Mouse (Mus musculus) hindbrain, postnatal 0 days (tissue): ENCODE results near the gene Slc7a3. TPM values are rescaled to one million over a fixed set of nuclear protein-coding genes. Genes with fewer than 3 reads are reported as not detected.

Experiments
- ATAC-seq: fragments of 200-750 bp; cut with Nextera tagmentation; 2 replicates; pipeline ENCODE4 v1.8.0; 2017; ENCODE audit warnings: mild to moderate bottlenecking, moderate TSS enrichment, moderate library complexity
- DNase-seq: peaks from one replicate; pipeline ENCODE4 v3.0.0-alpha.2; 2015; ENCODE audit warnings: low spot score
- H3K27ac ChIP-seq: fragments of 300-500 bp; sonication (generic); 2 replicates; pipeline ENCODE4 v1.5.1; 2014; ENCODE audit warnings: mild to moderate bottlenecking
- H3K27me3 ChIP-seq: fragments of 300-500 bp; sonication (generic); 2 replicates; pipeline ENCODE4 v1.6.1; 2014; ENCODE audit warnings: low read length, mixed read lengths; ENCODE audit not compliant: insufficient read depth
- H3K36me3 ChIP-seq: fragments of 300-500 bp; sonication (generic); 2 replicates; pipeline ENCODE4 v1.6.1; 2014; ENCODE audit warnings: low read length, mixed read lengths; ENCODE audit not compliant: insufficient read depth
- H3K4me1 ChIP-seq: fragments of 300-500 bp; sonication (generic); 2 replicates; pipeline ENCODE4 v1.6.1; 2014; ENCODE audit warnings: antibody characterized with exemption, low read length, mixed read lengths; ENCODE audit not compliant: insufficient read depth
- H3K4me2 ChIP-seq: fragments of 300-500 bp; sonication (generic); 2 replicates; pipeline ENCODE4 v1.6.1; 2014; ENCODE audit warnings: low read depth, mild to moderate bottlenecking, low read length, moderate library complexity, mixed read lengths
- H3K4me3 ChIP-seq: fragments of 300-500 bp; sonication (generic); 2 replicates; pipeline ENCODE4 v1.5.1; 2014; ENCODE audit warnings: low read length
- H3K9ac ChIP-seq: fragments of 300-500 bp; sonication (generic); replicated peaks from 2 replicates; pipeline ENCODE4 v1.6.1; 2014; ENCODE audit warnings: mild to moderate bottlenecking, low read length, moderate library complexity, mixed read lengths
- H3K9me3 ChIP-seq: fragments of 300-500 bp; sonication (generic); 2 replicates; pipeline ENCODE4 v1.6.1; 2016; ENCODE audit warnings: low read length, mixed read lengths
- CTCF ChIP-seq: IDR thresholded peaks from 2 replicates; pipeline ENCODE4 v1.5.1; 2016; ENCODE audit warnings: antibody characterized with exemption, control low read depth, low read depth
- WGBS: fragments of 180-500 bp; shearing (Covaris S2); extraction: QIAGEN DNeasy Blood & Tissue Kit; methylation state at CpG from one replicate; pipeline ENCODE4 v1.1.7; 2014; 5-methylcytosine and 5-hydroxymethylcytosine counted together
- polyA plus RNA-seq: library from polyadenylated mRNA; unstranded; fragments of >200 nt; fragmentation: Nextera tagmentation; extraction: Ambion mirVana; gene quantifications from 2 replicates; pipeline ENCODE4 v1.2.1, GENCODE M21; 2015
- total RNA-seq: library from RNA; depleted of rRNA; stranded (reverse); fragments of >200 nt; gene quantifications from 2 replicates; pipeline ENCODE4 v1.2.3, GENCODE M21; 2014; rRNA removed

The Slc7a3 gene
- total and polyA plus RNA-seq, 2 experiments from 2014 or later, result 20.1 to 24.8 TPM

DNA sequence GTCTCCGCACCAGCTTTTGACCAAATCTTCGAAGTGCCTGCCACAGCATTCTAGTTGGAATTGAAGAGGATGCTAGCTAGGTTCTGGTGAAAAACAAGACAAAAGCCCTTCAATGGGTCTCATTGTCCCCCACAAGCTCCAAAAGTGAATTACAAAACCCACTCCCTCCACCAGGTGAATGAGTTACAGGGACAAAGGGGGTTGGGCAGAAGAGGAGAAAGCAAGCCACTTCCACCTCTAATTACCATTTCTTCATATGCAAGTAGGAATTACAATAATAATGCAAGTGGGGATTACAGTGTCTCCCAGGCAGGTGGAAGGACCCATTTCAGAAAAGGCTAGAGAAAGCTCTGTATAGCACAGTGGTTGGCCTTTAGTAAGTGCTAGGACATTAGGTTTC lies 1.6 kb downstream of the Slc7a3 start:
- H3K9me3 ChIP-seq, result no peaks in the 10 kb centered on the region
- no peaks in the 10 kb centered on the region for H3K36me3 ChIP-seq
- no peak overlapping the region for H3K27ac ChIP-seq
- H3K4me1 ChIP-seq, result no peaks in the 10 kb centered on the region
- DNase-seq (no peak), ATAC-seq (no peak)
- H3K4me3 ChIP-seq, result 0 out of 2 replicates have a peak overlapping the region, but pooled peaks have one; percentile 37
- H3K27me3 ChIP-seq, result no peaks in the 10 kb centered on the region
- peak overlapping the region; percentile 59 for H3K4me2 ChIP-seq
- WGBS, result 67% methylated on average over 2 of the region's 2 CpGs
- no peak overlapping the region for H3K9ac ChIP-seq
- TF ChIP-seq CTCF, result no peak

DNA sequence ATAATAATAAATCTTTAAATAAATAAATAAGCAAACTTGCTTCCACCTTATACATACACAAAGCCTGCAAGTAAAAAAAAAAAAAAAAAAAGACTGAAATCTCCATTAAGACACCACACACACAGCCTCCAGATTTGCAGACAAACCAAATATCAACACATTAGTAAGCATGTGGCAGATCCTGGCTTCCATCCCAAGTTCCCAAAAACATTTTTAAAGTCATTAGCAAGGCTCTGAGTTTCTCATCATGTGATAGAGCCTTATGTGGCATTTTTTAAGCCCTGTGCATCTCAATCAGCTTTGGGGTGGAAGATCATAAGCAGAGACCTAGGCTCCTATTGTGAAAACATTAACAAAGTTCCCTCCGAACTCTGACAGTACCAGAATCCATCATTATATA lies 20.6 kb downstream of the Slc7a3 start:
- WGBS, result 75% methylated on average over 1 of the region's 1 CpGs
- no peak for TF ChIP-seq CTCF
- Histone ChIP-seq H3K9me3 (no peaks in the 10 kb centered on the region), H3K27me3 (no peaks in the 10 kb centered on the region), H3K27ac (no peak overlapping the region), H3K9ac (no peak overlapping the region), H3K4me3 (no peak overlapping the region), H3K4me2 (no peak overlapping the region), H3K36me3 (no peaks in the 10 kb centered on the region), H3K4me1 (no peaks in the 10 kb centered on the region)
- DNase-seq (no peak), ATAC-seq (no peak)

DNA sequence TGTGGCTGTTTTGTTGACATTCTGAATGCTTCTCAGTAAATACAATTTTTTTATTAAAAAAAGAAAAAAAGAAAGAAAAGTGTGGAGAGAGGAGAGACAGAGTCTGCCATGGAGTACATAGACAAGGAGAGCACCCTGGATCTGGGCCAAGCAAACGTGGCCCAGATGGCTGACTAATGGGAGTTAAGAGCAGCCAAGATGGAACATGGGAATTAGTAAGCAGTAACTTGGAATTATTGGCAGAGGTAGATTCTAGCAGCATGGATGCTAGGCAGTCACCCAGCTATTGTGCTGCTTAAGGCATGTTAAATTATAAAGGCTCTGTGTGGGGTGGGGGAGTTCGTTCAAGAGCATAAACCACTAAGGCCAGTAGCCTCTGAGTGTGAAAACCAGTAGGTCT lies 22.3 kb downstream of the Slc7a3 start:
- ATAC-seq (no peak), DNase-seq (peak; percentile 15)
- no peak for TF ChIP-seq CTCF

DNA sequence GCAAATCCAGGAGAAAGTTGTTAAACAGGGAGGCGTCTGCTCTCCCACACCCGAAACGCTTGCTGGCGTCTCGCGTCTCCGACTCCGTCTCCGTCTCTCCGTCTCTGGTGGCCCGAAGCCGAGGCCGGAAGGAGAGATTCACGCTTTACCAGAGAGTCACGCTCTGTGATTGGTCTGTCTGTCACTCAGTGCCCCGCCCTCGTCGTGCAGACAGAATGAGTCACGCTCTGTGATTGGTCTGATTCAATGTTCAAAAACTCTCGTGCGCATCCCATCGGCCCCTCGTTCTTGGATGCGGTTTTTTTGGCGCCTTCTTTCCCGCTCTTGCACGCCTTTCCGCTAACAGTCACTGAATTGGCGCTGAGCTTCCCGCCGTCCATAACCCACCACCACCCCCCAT lies 26.3 kb downstream of the Slc7a3 start, which contains the start of gene Tex11:
Gene Tex11 (minus strand): TSS at position 127 of the 400 bp plus-strand sequence.
- no peak within 1 kb of the TSS for H3K4me2 ChIP-seq
- H3K9ac ChIP-seq, result no peak within 1 kb of the TSS
- H3K27me3 ChIP-seq, result no peaks in the 10 kb centered on the region
- H3K36me3 ChIP-seq, result no peaks in the 10 kb centered on the region
- ATAC-seq (no peak), DNase-seq (no peak)
- no peaks in the 10 kb centered on the region for H3K9me3 ChIP-seq
- H3K4me1 ChIP-seq, result no peaks in the 10 kb centered on the region
- no peak for TF ChIP-seq CTCF
- H3K4me3 ChIP-seq, result no peak within 1 kb of the TSS
- WGBS, result 90% methylated on average over 31 of the region's 31 CpGs
- H3K27ac ChIP-seq, result no peak within 1 kb of the TSS

More for the DNA sequence above, 22.3 kb downstream of the Slc7a3 start:
- H3K27me3 ChIP-seq, result no peaks in the 10 kb centered on the region
- H3K4me3 ChIP-seq, result no peak overlapping the region
- H3K4me2 ChIP-seq, result no peak overlapping the region
- no peaks in the 10 kb centered on the region for H3K9me3 ChIP-seq
- H3K27ac ChIP-seq, result no peak overlapping the region
- no peaks in the 10 kb centered on the region for H3K36me3 ChIP-seq
- 47% methylated on average over 2 of the region's 2 CpGs for whole genome bisulfite sequencing
- H3K9ac ChIP-seq, result no peak overlapping the region
- no peaks in the 10 kb centered on the region for H3K4me1 ChIP-seq

Other genes with a start within 250 kb of the Slc7a3 start
- gene Tex11, start 26.4 kb downstream of the Slc7a3 start, total RNA-seq, result not detected in 2 replicates
- gene Tex11, start 26.4 kb downstream of the Slc7a3 start, polyA plus RNA-seq, result 0.09 TPM in 1 of 2 replicates, not detected in the other
- gene Snx12, start 136.5 kb upstream of the Slc7a3 start, total RNA-seq, result 38.0 and 42.6 TPM in 2 replicates
- gene Snx12, start 136.5 kb upstream of the Slc7a3 start, polyA plus RNA-seq, result 32.0 and 37.3 TPM in 2 replicates
- gene Foxo4, start 168.5 kb upstream of the Slc7a3 start, total RNA-seq, result 16.9 and 21.4 TPM in 2 replicates
- gene Foxo4, start 168.5 kb upstream of the Slc7a3 start, polyA plus RNA-seq, result 0.63 and 0.93 TPM in 2 replicates
- gene Gm614, start 178.0 kb upstream of the Slc7a3 start, total RNA-seq, result not detected in 2 replicates
- gene Gm614, start 178.0 kb upstream of the Slc7a3 start, polyA plus RNA-seq, result not detected in 2 replicates
- gene Il2rg, start 182.2 kb upstream of the Slc7a3 start, total RNA-seq, result 1.7 and 2.7 TPM in 2 replicates
- gene Il2rg, start 182.2 kb upstream of the Slc7a3 start, polyA plus RNA-seq, result 5.1 and 5.8 TPM in 2 replicates
- not detected in 2 replicates for gene Gm20489, start 183.0 kb upstream of the Slc7a3 start, total RNA-seq
- gene Gm20489, start 183.0 kb upstream of the Slc7a3 start, polyA plus RNA-seq, result not detected in 2 replicates
- gene Med12, start 188.0 kb upstream of the Slc7a3 start, total RNA-seq, result 50.0 and 64.9 TPM in 2 replicates
- 19.0 TPM in 2 replicates for gene Med12, start 188.0 kb upstream of the Slc7a3 start, polyA plus RNA-seq
- gene Nlgn3, start 213.1 kb upstream of the Slc7a3 start, total RNA-seq, result 152 and 171 TPM in 2 replicates
- gene Nlgn3, start 213.1 kb upstream of the Slc7a3 start, polyA plus RNA-seq, result 59.7 and 70.1 TPM in 2 replicates